Comparison of ENCODE assay signal across 32 mouse cellular contexts in genomic region chr11:79573836-79574235, GRCm38 (mm10). TPM values are rescaled to one million over a fixed set of nuclear protein-coding genes. Genes with fewer than 3 reads are reported as not detected.
DNase-seq lines count a peak whose midpoint lies in the region; ATAC-seq and TF ChIP-seq lines count a peak whose summit lies in the region.
"Had no signal": no experiment of that assay in that cellular context is flagged by ENCODE, and none has a peak within 500 bp of the region (broad histone marks: within the 10 kb centered on the region; RNA-seq: fewer than 3 reads in every experiment).

No protein-coding gene starts in this region.

- intact Hi-C loops in heart, postnatal 10 days (cut with DNase I): no loop called here

- TF ChIP-seq CTCF in cerebellum, adult 2 months (IDR thresholded peaks at IDR 0.05; ENCODE audit: borderline replicate concordance, insufficient read depth, low read depth, low read length): no peak

- H3K27ac ChIP-seq in cerebellum, adult 2 months (ENCODE audit: insufficient read depth, low read length): no peak overlapping the region
- H3K27ac ChIP-seq: forebrain, embryonic 12.5 days; heart, embryonic 10.5 days; heart, embryonic 15.5 days; hindbrain, embryonic 13.5 days; limb, embryonic 10.5 days; limb, embryonic 15.5 days; liver, embryonic 13.5 days; stomach, postnatal 0 days had no signal

- H3K4me3 ChIP-seq in cerebellum, adult 2 months (replicated peaks; ENCODE audit: insufficient read depth, low read depth, low read length): no peak overlapping the region
- H3K4me3 ChIP-seq: erythroblast, embryonic 14.5 days; forebrain, embryonic 12.5 days; heart, embryonic 10.5 days; heart, embryonic 15.5 days; hindbrain, embryonic 13.5 days; limb, embryonic 10.5 days; limb, embryonic 15.5 days; liver, embryonic 13.5 days had no signal

- no peak for TF ChIP-seq POLR2A in cerebellum, adult 2 months (IDR thresholded peaks at IDR 0.05; ENCODE audit: borderline replicate concordance, insufficient read depth, low read length)

- peaks cover 5% of the 10 kb centered on the region; the same call in 1 of the 2 replicates for H3K4me1 ChIP-seq in cerebellum, adult 2 months (ENCODE audit: control insufficient read depth, insufficient read depth, low read length)
- H3K4me1 ChIP-seq: forebrain, embryonic 12.5 days; hindbrain, embryonic 13.5 days; limb, embryonic 10.5 days; limb, embryonic 15.5 days; liver, embryonic 13.5 days had no signal

- peak; percentile 59 for ATAC-seq in common myeloid progenitor, adult 5-6 weeks (replicated peaks; ENCODE audit: low read depth, poor library complexity, severe bottlenecking)
- ATAC-seq in monocyte, adult 5-6 weeks (replicated peaks; ENCODE audit: insufficient number of reproducible peaks, low FRiP score, low TSS enrichment, poor library complexity, severe bottlenecking): peak; percentile 68; the same call in 1 of the 2 replicates
- ATAC-seq: forebrain, postnatal 0 days; intestine, embryonic 16.5 days had no signal

- no peaks in the 10 kb centered on the region for H3K27me3 ChIP-seq in cerebellum, adult 2 months (ENCODE audit: control insufficient read depth, insufficient read depth, low read length)
- H3K27me3 ChIP-seq: forebrain, embryonic 12.5 days; heart, embryonic 15.5 days; hindbrain, embryonic 13.5 days; limb, embryonic 15.5 days; liver, embryonic 13.5 days had no signal

- 88% methylated on average over 3 of the region's 3 CpGs for WGBS in cerebellum, adult 2 months

- DNase-seq in heart, adult 11 months: peak; percentile 84
- no peak for DNase-seq in heart, postnatal 10 days
- peak; percentile 76 for DNase-seq in A20 (ENCODE audit: low read depth, low spot score)
- DNase-seq in cerebellum, adult 2 months: no peak
- DNase-seq in ovary, postnatal 36 days (ENCODE audit: low spot score): no peak
- DNase-seq in thymus, postnatal 4 days: no peak
- DNase-seq: adrenal gland, postnatal 10 days; cerebellum, adult 11 months; cerebellum, adult 9-11 months; forebrain, postnatal 0 days; gastrocnemius, postnatal 10 days; heart, postnatal 36 days; kidney, postnatal 14 days; layer of hippocampus, adult 9-11 months; liver, embryonic 13.5 days; lung, embryonic 14.5 days; lung, postnatal 14 days; midbrain, embryonic 14.5 days; right cerebral cortex, postnatal 4 days; thymus, adult 18-20 months; thymus, postnatal 25 days had no signal

RNA-seq across cellular contexts. Expression of gene Rab11fip4, which starts 17.2 kb away (rescaled TPM):
- under 1 TPM; 0.07 to 0.38 TPM for total RNA-seq in heart, postnatal 10 days (2021)
- 1.5 and 1.9 TPM in 2 replicates for total RNA-seq in common myeloid progenitor, adult 5-6 weeks (2017)
- 18.7 to 29.0 TPM (median 19.5 TPM) in 3 replicates for total RNA-seq in monocyte, adult 5-6 weeks (2017)
- polyA plus RNA-seq in cerebellum, adult 2 months (2012; rRNA removed): 94.8 and 95.7 TPM in 2 replicates
- polyA plus RNA-seq: erythroblast, embryonic 14.5 days had no signal

RNA-seq across cellular contexts. Expression of gene Evi2a, which starts 43.4 kb away (rescaled TPM):
- total RNA-seq in heart, postnatal 10 days (2021): 1 to 10 TPM in 1 of 2 experiments, under 1 TPM in 1; 0.81 to 2.0 TPM
- 13.5 and 21.6 TPM in 2 replicates for total RNA-seq in common myeloid progenitor, adult 5-6 weeks (2017)
- 136 to 257 TPM (median 204 TPM) in 3 replicates for total RNA-seq in monocyte, adult 5-6 weeks (2017)
- polyA plus RNA-seq in cerebellum, adult 2 months (2012; rRNA removed): 56.4 and 72.3 TPM in 2 replicates

RNA-seq across cellular contexts. Expression of gene Evi2, which starts 43.4 kb away (rescaled TPM):
- under 1 TPM; 0.10 TPM for total RNA-seq in heart, postnatal 10 days (2021)
- 3.2 and 6.3 TPM in 2 replicates for total RNA-seq in common myeloid progenitor, adult 5-6 weeks (2017)
- 5.3 to 20.4 TPM (median 14.3 TPM) in 3 replicates for total RNA-seq in monocyte, adult 5-6 weeks (2017)
- 0.10 and 0.16 TPM in 2 replicates for polyA plus RNA-seq in cerebellum, adult 2 months (2012; rRNA removed)
- total RNA-seq: forebrain, postnatal 0 days had no signal

RNA-seq across cellular contexts. Expression of gene Evi2b, which starts 50.3 kb away (rescaled TPM):
- total RNA-seq in heart, postnatal 10 days (2021): 1 to 10 TPM in 1 of 2 experiments, under 1 TPM in 1; 0.77 to 1.2 TPM
- total RNA-seq in common myeloid progenitor, adult 5-6 weeks (2017): 70.6 and 70.8 TPM in 2 replicates
- total RNA-seq in monocyte, adult 5-6 weeks (2017): 87.8 to 115 TPM (median 89.0 TPM) in 3 replicates
- polyA plus RNA-seq in cerebellum, adult 2 months (2012; rRNA removed): 1.2 TPM in 2 replicates
- polyA plus RNA-seq: erythroblast, embryonic 14.5 days; forebrain, embryonic 12.5 days; hindbrain, embryonic 13.5 days; midbrain, embryonic 14.5 days had no signal

Comparison
In these comparisons a context has a peak if more than half of its experiments do, and no peak if none do; other contexts are left out.
1. DNase-seq: peak in heart, adult 11 months (single experiment) and A20 (single experiment); none in heart, postnatal 10 days (0 of 2), cerebellum, adult 2 months (0 of 2), ovary, postnatal 36 days (single experiment) and thymus, postnatal 4 days (single experiment).